Mouse (Mus musculus) G1E (cell line): Measurements from ENCODE around the gene Iqch.

ENCODE experiments used
- CTCF ChIP-seq: IDR thresholded peaks from 2 replicates; pipeline ENCODE4 v1.5.1; 2012; ENCODE audit warnings: low read depth, low read length, inconsistent platforms, mixed read lengths
- GATA1 ChIP-seq: IDR thresholded peaks from 2 replicates; pipeline ENCODE4 v1.6.1; 2012; ENCODE audit warnings: borderline replicate concordance, low read length, inconsistent platforms, mixed read lengths
- GATA2 ChIP-seq: IDR thresholded peaks from 2 replicates; pipeline ENCODE4 v1.6.1; 2012; ENCODE audit warnings: low read depth, low read length, inconsistent platforms, borderline replicate concordance
- POLR2AphosphoS5 ChIP-seq: IDR thresholded peaks from 2 replicates; pipeline ENCODE4 v1.6.1; 2012; ENCODE audit warnings: low read depth, low read length, inconsistent platforms; ENCODE audit not compliant: insufficient replicate concordance
- TAL1 ChIP-seq: conservative IDR thresholded peaks from 2 replicates; pipeline ENCODE4 v1.6.1; 2012; ENCODE audit warnings: low read depth, low read length, inconsistent platforms, mixed read lengths

DNA sequence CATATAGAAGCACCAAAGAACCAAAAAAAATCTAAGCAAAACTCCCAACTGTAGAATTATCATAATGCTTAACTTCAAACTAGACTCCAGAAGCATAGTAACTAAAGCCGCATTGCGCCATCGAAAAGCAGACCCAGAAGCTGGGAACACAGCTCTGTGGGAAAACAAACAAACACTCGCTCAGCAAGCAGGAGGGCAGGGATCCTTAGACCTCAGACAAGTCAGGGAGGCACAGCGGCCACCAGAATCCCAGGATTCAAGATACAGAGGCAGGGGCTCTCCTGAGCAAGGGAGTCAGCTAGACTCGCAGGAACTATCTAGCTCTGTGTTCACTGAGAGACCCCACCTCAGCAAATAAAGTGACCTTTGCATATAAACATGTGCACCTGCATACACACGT is 60.4 kb downstream of the Iqch start:
- TF ChIP-seq CTCF (no peak), GATA1 (no peak), TAL1 (no peak), POLR2AphosphoS5 (no peak), GATA2 (no peak)
